Mouse (Mus musculus) liver, embryonic 14.5 days (tissue): Measurements from ENCODE around the gene Zkscan6. TPM values are rescaled to one million over a fixed set of nuclear protein-coding genes. Genes with fewer than 3 reads are reported as not detected.

Experiments used
- ATAC-seq: fragments of 200-750 bp; cut with Nextera tagmentation; 2 replicates; pipeline ENCODE4 v1.8.0; 2017; ENCODE audit warnings: moderate number of reproducible peaks, mild to moderate bottlenecking, moderate library complexity; ENCODE audit not compliant: insufficient read depth
- DNase-seq, 3 experiments: peaks; one replicate each; pipeline ENCODE4 v3.0.0-alpha.2; 2012 to 2013; ENCODE audit warnings: low read depth in 3 of 3, low spot score in 3 of 3
- H3K27ac ChIP-seq: fragments of 300-500 bp; sonication (generic); 2 replicates; pipeline ENCODE4 v1.5.1; 2014; ENCODE audit warnings: moderate library complexity, mild to moderate bottlenecking, control low read depth, inconsistent platforms
- H3K27me3 ChIP-seq: fragments of 300-500 bp; sonication (generic); 2 replicates; pipeline ENCODE4 v1.6.1; 2014; ENCODE audit warnings: mild to moderate bottlenecking, low read length, moderate library complexity; ENCODE audit not compliant: control insufficient read depth, insufficient read depth
- H3K36me3 ChIP-seq: fragments of 300-500 bp; sonication (generic); replicated peaks from 2 replicates; pipeline ENCODE4 v1.6.1; 2014; ENCODE audit warnings: low read depth; ENCODE audit not compliant: control insufficient read depth, insufficient read depth
- H3K4me1 ChIP-seq, 2 experiments: fragments of 200-500 bp in 1 of 2; fragments of 300-500 bp in 1 of 2; sonication (generic) in 1 of 2; replicated peaks; 2 replicates each; pipeline ENCODE4 v1.6.1; 2012 to 2014; ENCODE audit warnings: antibody characterized with exemption in 1 of 2, inconsistent platforms in 1 of 2, low read length in 1 of 2; ENCODE audit not compliant: control insufficient read depth in 2 of 2, insufficient read depth in 2 of 2
- H3K4me2 ChIP-seq: fragments of 300-500 bp; sonication (generic); 2 replicates; pipeline ENCODE4 v1.6.1; 2014; ENCODE audit warnings: low read depth, mild to moderate bottlenecking, control low read depth, moderate library complexity
- H3K4me3 ChIP-seq, 2 experiments: fragments of 200-500 bp in 1 of 2; fragments of 300-500 bp in 1 of 2; sonication (generic) in 1 of 2; 2 replicates each; pipeline ENCODE4 v1.5.1; 2012 to 2014; ENCODE audit warnings: low read depth in 2 of 2, low read length in 2 of 2, mild to moderate bottlenecking in 2 of 2, control low read depth in 1 of 2, inconsistent platforms in 1 of 2, moderate library complexity in 1 of 2; ENCODE audit not compliant: insufficient read depth in 1 of 2
- H3K9ac ChIP-seq: fragments of 300-500 bp; sonication (generic); replicated peaks from 2 replicates; pipeline ENCODE4 v1.6.1; 2014; ENCODE audit warnings: mild to moderate bottlenecking, control low read depth, moderate library complexity
- H3K9me3 ChIP-seq: fragments of 300-500 bp; sonication (generic); 2 replicates; pipeline ENCODE4 v1.6.1; 2016; ENCODE audit warnings: low read length, mixed read lengths; ENCODE audit not compliant: control insufficient read depth
- CTCF ChIP-seq: IDR thresholded peaks from 2 replicates; pipeline ENCODE4 v1.5.1; 2016; ENCODE audit warnings: antibody characterized with exemption, low read depth, control low read depth
- EP300 ChIP-seq: IDR thresholded peaks from 2 replicates; pipeline ENCODE4 v1.6.1; 2016; ENCODE audit warnings: antibody characterized with exemption, low read depth
- WGBS: fragments of 180-500 bp; shearing (Covaris S2); extraction: QIAGEN DNeasy Blood & Tissue Kit; methylation state at CpG from one replicate; pipeline ENCODE4 v1.1.7; 2014; ENCODE audit not compliant: insufficient replicate concordance; 5-methylcytosine and 5-hydroxymethylcytosine counted together
- polyA plus RNA-seq, 2 experiments: library from polyadenylated mRNA; depleted of rRNA in 1 of 2; stranded (reverse) in 1 of 2; unstranded in 1 of 2; fragments of >200 nt; fragmentation: Nextera tagmentation in 1 of 2; extraction: Ambion mirVana in 1 of 2; gene quantifications; 2 replicates each; pipeline versions ENCODE4 v1.2.1 to v1.2.3; 2012 to 2014

Gene Zkscan6
- polyA plus RNA-seq (2012; rRNA removed) (2.2 and 2.5 TPM in 2 replicates), polyA plus RNA-seq (2014; fragmentation: Nextera tagmentation; extraction: Ambion mirVana) (4.5 and 4.9 TPM in 2 replicates)

DNA sequence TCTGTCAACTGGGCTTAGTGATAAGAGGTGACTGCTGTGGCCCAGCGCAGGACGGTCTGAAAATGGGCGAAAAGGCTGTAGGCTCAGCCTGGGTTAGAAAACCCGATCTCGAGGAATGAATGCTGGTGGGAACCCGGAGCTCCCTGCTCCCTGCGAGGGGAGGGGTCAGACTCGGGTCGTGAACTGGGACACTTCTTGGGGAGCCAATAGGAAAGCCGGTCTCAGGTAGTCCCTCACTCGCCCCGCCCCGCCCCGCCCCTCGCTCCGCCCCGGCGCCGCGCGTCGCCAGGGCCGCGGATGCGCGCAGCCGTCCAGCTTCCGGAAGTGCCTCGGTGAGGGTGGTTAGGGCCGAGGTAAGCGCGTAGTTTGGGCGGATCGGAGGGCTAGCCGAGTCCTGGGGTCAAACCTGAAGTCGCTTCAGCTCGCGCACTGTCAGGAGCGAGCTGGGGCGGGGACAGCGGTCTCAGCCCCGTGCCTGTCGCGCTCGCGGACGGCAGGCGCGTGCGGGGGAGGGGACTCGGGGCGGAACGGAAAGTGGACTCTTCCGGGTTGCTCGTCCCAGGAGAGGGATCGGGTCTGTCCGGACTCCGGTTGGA lies at the start of gene Zkscan6:
TSS of gene Zkscan6 (plus strand) at position 267 of the 596 bp plus-strand sequence.
- no peaks in the 10 kb centered on the region for H3K9me3 ChIP-seq
- H3K36me3 ChIP-seq: no peaks in the 10 kb centered on the region
- peak within 1 kb of the TSS; percentile 84 to 88 for H3K4me3 ChIP-seq
- peak within 1 kb of the TSS; percentile 96 for H3K4me2 ChIP-seq
- TF ChIP-seq EP300 (no peak), CTCF (no peak)
- H3K9ac ChIP-seq: peak within 1 kb of the TSS; percentile 91
- WGBS: under 1% methylated on average over 56 of the region's 58 CpGs
- H3K27me3 ChIP-seq: no peaks in the 10 kb centered on the region
- ATAC-seq (peak; percentile 97), DNase-seq (peak; percentile 87 to 92 (median 91))
- peak within 1 kb of the TSS; percentile 90 for H3K27ac ChIP-seq
- peaks cover 2 to 5% of the 10 kb centered on the region in 2 experiments; a peak in 3 of 4 replicates for H3K4me1 ChIP-seq

DNA sequence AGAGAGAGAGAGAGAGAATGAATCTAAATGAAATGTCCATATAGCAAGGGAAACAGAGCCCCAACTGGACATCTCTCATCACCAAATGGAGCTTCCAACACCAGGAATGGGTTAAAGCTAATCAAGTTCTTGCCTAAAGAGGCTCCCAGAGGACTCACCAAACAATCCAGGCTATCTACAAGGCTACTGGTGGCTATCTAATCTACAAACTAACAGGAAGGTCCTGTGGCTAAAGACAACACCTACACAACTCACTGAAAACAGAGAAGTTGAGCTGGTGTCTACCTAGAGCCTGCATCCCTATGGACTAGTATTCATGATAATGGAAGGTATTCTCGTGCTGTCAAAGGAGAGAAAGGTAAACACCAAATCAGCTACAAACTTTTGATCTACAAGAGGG lies 47.6 kb upstream of the Zkscan6 start:
- H3K27me3 ChIP-seq: no peaks in the 10 kb centered on the region
- no peak for TF ChIP-seq CTCF
- 0 out of 2 replicates have a peak, but pooled peaks have one; percentile 18 for TF ChIP-seq EP300
- DNase-seq (no peak), ATAC-seq (no peak)
- peaks cover 2 to 5% of the 10 kb centered on the region in 2 experiments; a peak in 2 of 4 replicates for H3K4me1 ChIP-seq
- 40% methylated on average over 1 of the region's 1 CpGs for WGBS
- no peak overlapping the region for H3K4me2 ChIP-seq
- H3K9me3 ChIP-seq: no peaks in the 10 kb centered on the region
- H3K27ac ChIP-seq: no peak overlapping the region
- no peak overlapping the region for H3K9ac ChIP-seq
- H3K36me3 ChIP-seq: no peaks in the 10 kb centered on the region
- no peak overlapping the region for H3K4me3 ChIP-seq

- Histone ChIP-seq H3K4me3 (no peak overlapping the region), H3K4me2 (no peak overlapping the region), H3K4me1 (peaks cover 2 to 5% of the 10 kb centered on the region in 2 experiments; a peak in 2 of 4 replicates), H3K27me3 (no peaks in the 10 kb centered on the region), H3K9ac (no peak overlapping the region), H3K27ac (no peak overlapping the region), H3K36me3 (no peaks in the 10 kb centered on the region), H3K9me3 (no peaks in the 10 kb centered on the region)
- DNase-seq (no peak), ATAC-seq (no peak)
- TF ChIP-seq EP300 (no peak), CTCF (no peak)
- 76% methylated on average over 2 of the region's 2 CpGs for WGBS
Observed at GRCm38 (mm10) chr11:65760912-65761311, 46.1 kb upstream of the Zkscan6 start.

- H3K9me3 ChIP-seq: no peaks in the 10 kb centered on the region
- H3K4me3 ChIP-seq: no peak overlapping the region
- no peak overlapping the region for H3K27ac ChIP-seq
- DNase-seq (no peak), ATAC-seq (no peak)
- no peaks in the 10 kb centered on the region; the same call in 1 of the 2 replicates for H3K36me3 ChIP-seq
- H3K27me3 ChIP-seq: no peaks in the 10 kb centered on the region
- H3K9ac ChIP-seq: no peak overlapping the region
- no peak overlapping the region for H3K4me2 ChIP-seq
- peaks cover 28 to 34% of the 10 kb centered on the region in 2 experiments for H3K4me1 ChIP-seq
- TF ChIP-seq CTCF: no peak
- no peak for TF ChIP-seq EP300
Observed at GRCm38 (mm10) chr11:65768445-65768844, 38.5 kb upstream of the Zkscan6 start.

DNA sequence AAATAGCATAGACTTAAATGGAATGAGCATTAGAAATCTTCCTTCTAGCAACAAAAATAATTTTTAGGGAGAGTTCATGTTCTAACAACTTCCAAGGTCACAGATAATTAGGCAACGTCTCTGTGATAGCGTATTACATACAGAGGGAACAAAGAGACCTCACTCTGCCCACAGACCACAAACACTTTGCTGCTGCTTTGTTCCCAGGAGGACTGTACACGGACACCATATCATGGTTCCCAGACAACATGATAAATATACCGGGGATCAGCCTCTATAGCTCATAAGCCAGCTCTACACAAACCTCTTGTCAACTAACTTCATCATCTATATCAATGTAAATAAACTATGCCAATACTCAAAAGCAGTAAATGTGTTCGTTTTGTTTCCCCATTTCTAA lies 37.0 kb upstream of the Zkscan6 start:
- no peaks in the 10 kb centered on the region for H3K27me3 ChIP-seq
- 24% methylated on average over 5 of the region's 5 CpGs for WGBS
- ATAC-seq: no peak
- no peak for DNase-seq
- no peak overlapping the region for H3K4me3 ChIP-seq
- H3K9ac ChIP-seq: no peak overlapping the region
- no peaks in the 10 kb centered on the region; the same call in 1 of the 2 replicates for H3K36me3 ChIP-seq
- no peaks in the 10 kb centered on the region for H3K9me3 ChIP-seq
- TF ChIP-seq EP300 (no peak), CTCF (no peak)
- no peak overlapping the region for H3K27ac ChIP-seq
- no peak overlapping the region for H3K4me2 ChIP-seq
- peaks cover 38 to 42% of the 10 kb centered on the region in 2 experiments for H3K4me1 ChIP-seq
